Mouse (Mus musculus): Measurements from ENCODE around the gene Mrpl24. TPM values are rescaled to one million over a fixed set of nuclear protein-coding genes. Genes with fewer than 3 reads are reported as not detected.

The Mrpl24 gene
- polyA plus RNA-seq (2012; rRNA removed; ENCODE audit: low replicate concordance): 55.5 and 56.0 TPM in 2 replicates

GRCm38 (mm10) chr3:87919336-87920108 lies at the start of gene Mrpl24:
Gene Mrpl24, plus strand, starts transcription at chr3:87919506.

GRCm38 (mm10) chr3:87885281-87886003 lies 33.9 kb upstream of the Mrpl24 start, which contains the start of gene Prcc:
Gene Prcc, minus strand, starts transcription at chr3:87885608.

GRCm38 (mm10) chr3:87905880-87906485 lies 13.3 kb upstream of the Mrpl24 start, which contains the start of gene Hdgf:
Gene Hdgf, plus strand, starts transcription at chr3:87906321.

GRCm38 (mm10) chr3:87930078-87930795 lies 10.9 kb downstream of the Mrpl24 start, which contains the start of the genes Isg20l2 and Rrnad1:
Gene Isg20l2, plus strand, starts transcription at chr3:87930314.
Gene Rrnad1, minus strand, starts transcription at chr3:87930717.

GRCm38 (mm10) chr3:87948378-87949265 lies 29.3 kb downstream of the Mrpl24 start, which contains the start of gene Crabp2:
Gene Crabp2, plus strand, starts transcription at chr3:87948666.

GRCm38 (mm10) chr3:87970939-87971488 lies 51.7 kb downstream of the Mrpl24 start, which contains the start of gene Nes:
Gene Nes, plus strand, starts transcription at chr3:87971078.

Other genes with a start within 250 kb of the Mrpl24 start
- 0.59 and 0.69 TPM in 2 replicates for gene Lrrc71, start 170.9 kb upstream of the Mrpl24 start, polyA plus RNA-seq (2012; rRNA removed; ENCODE audit: low replicate concordance)
- 0.59 and 3.7 TPM in 2 replicates for gene Ntrk1, start 124.3 kb upstream of the Mrpl24 start, polyA plus RNA-seq (2012; rRNA removed; ENCODE audit: low replicate concordance)
- gene Insrr, start 122.6 kb upstream of the Mrpl24 start, polyA plus RNA-seq (2012; rRNA removed; ENCODE audit: low replicate concordance): 0.06 and 0.39 TPM in 2 replicates
- gene Pear1, start 95.2 kb upstream of the Mrpl24 start, polyA plus RNA-seq (2012; rRNA removed; ENCODE audit: low replicate concordance): 102 and 106 TPM in 2 replicates
- gene Sh2d2a, start 72.8 kb upstream of the Mrpl24 start, polyA plus RNA-seq (2012; rRNA removed; ENCODE audit: low replicate concordance): 0.92 and 3.1 TPM in 2 replicates
- 27.3 and 46.0 TPM in 2 replicates for gene Prcc, start 33.9 kb upstream of the Mrpl24 start, polyA plus RNA-seq (2012; rRNA removed; ENCODE audit: low replicate concordance)
- 95.2 and 115 TPM in 2 replicates for gene Hdgf, start 13.2 kb upstream of the Mrpl24 start, polyA plus RNA-seq (2012; rRNA removed; ENCODE audit: low replicate concordance)
- 11.2 and 25.2 TPM in 2 replicates for gene Isg20l2, start 10.8 kb downstream of the Mrpl24 start, polyA plus RNA-seq (2012; rRNA removed; ENCODE audit: low replicate concordance)
- 25.5 and 39.3 TPM in 2 replicates for gene Rrnad1, start 11.2 kb downstream of the Mrpl24 start, polyA plus RNA-seq (2012; rRNA removed; ENCODE audit: low replicate concordance)
- 5.0 TPM in 1 of 2 replicates, not detected in the other for gene Crabp2, start 29.2 kb downstream of the Mrpl24 start, polyA plus RNA-seq (2012; rRNA removed; ENCODE audit: low replicate concordance)
- gene Nes, start 51.6 kb downstream of the Mrpl24 start, polyA plus RNA-seq (2012; rRNA removed; ENCODE audit: low replicate concordance): 7.7 and 9.3 TPM in 2 replicates
- not detected in 2 replicates for gene Bcan, start 80.7 kb downstream of the Mrpl24 start, polyA plus RNA-seq (2012; rRNA removed; ENCODE audit: low replicate concordance)
- 0.10 TPM in 1 of 2 replicates, not detected in the other for gene Hapln2, start 108.1 kb downstream of the Mrpl24 start, polyA plus RNA-seq (2012; rRNA removed; ENCODE audit: low replicate concordance)
- gene Gpatch4, start 123.6 kb downstream of the Mrpl24 start, polyA plus RNA-seq (2012; rRNA removed; ENCODE audit: low replicate concordance): 4.1 and 19.7 TPM in 2 replicates
- 119 and 130 TPM in 2 replicates for gene Naxe, start 139.0 kb downstream of the Mrpl24 start, polyA plus RNA-seq (2012; rRNA removed; ENCODE audit: low replicate concordance)
- not detected in 2 replicates for gene Ttc24, start 158.8 kb downstream of the Mrpl24 start, polyA plus RNA-seq (2012; rRNA removed; ENCODE audit: low replicate concordance)
- 1.4 and 12.8 TPM in 2 replicates for gene Iqgap3, start 162.5 kb downstream of the Mrpl24 start, polyA plus RNA-seq (2012; rRNA removed; ENCODE audit: low replicate concordance)
- gene Mef2d, start 222.9 kb downstream of the Mrpl24 start, polyA plus RNA-seq (2012; rRNA removed; ENCODE audit: low replicate concordance): 56.6 and 78.8 TPM in 2 replicates

Measured in subcutaneous adipose tissue, adult 2 months (tissue).